Mouse (Mus musculus) ES-E14 (cell line): Measurements from ENCODE around the gene Ppia. TPM values are rescaled to one million over a fixed set of nuclear protein-coding genes. Genes with fewer than 3 reads are reported as not detected.
"Not testable (repeated sequence)": the region's sequence is repeated elsewhere in the genome, so short reads cannot be mapped to it uniquely, and the experiment has no call there.

Experiments used
- DNase-seq: peaks from one replicate; pipeline ENCODE4 v3.0.0-alpha.2; 2013; ENCODE audit warnings: low read depth, low spot score
- H3K27ac ChIP-seq: 2 replicates; pipeline ENCODE4 v1.5.1; 2012; ENCODE audit warnings: low read depth, mild to moderate bottlenecking, low read length, moderate library complexity, mixed read lengths; ENCODE audit not compliant: poor library complexity, insufficient read depth, severe bottlenecking
- H3K36me3 ChIP-seq: 2 replicates; pipeline ENCODE4 v1.6.1; 2012; ENCODE audit warnings: mild to moderate bottlenecking, low read length, moderate library complexity, mixed read lengths; ENCODE audit not compliant: control insufficient read depth, poor library complexity, insufficient read depth, severe bottlenecking
- H3K4me1 ChIP-seq, 2 experiments: fragments of 150-350 bp in 1 of 2; sonication (generic) in 1 of 2; 2 replicates each; pipeline ENCODE4 v1.6.1; 2012; ENCODE audit warnings: low read length in 2 of 2, mild to moderate bottlenecking in 1 of 2, mixed read lengths in 1 of 2; ENCODE audit not compliant: control insufficient read depth in 2 of 2, insufficient read depth in 2 of 2, poor library complexity in 1 of 2
- H3K4me3 ChIP-seq, 2 experiments: fragments of 150-350 bp in 1 of 2; sonication (generic) in 1 of 2; 2 replicates each; pipeline ENCODE4 v1.5.1; 2012; ENCODE audit warnings: low read length in 2 of 2, low read depth in 1 of 2, mild to moderate bottlenecking in 1 of 2, mixed read lengths in 1 of 2; ENCODE audit not compliant: insufficient read depth in 1 of 2, poor library complexity in 1 of 2, severe bottlenecking in 1 of 2
- H3K9ac ChIP-seq: 2 replicates; pipeline ENCODE4 v1.6.1; 2012; ENCODE audit warnings: low read depth, mild to moderate bottlenecking, low read length, mixed read lengths; ENCODE audit not compliant: poor library complexity, insufficient read depth, severe bottlenecking
- H3K9me3 ChIP-seq: fragments of 150-350 bp; sonication (generic); 2 replicates; pipeline ENCODE4 v1.6.1; 2012; ENCODE audit warnings: low read depth, mild to moderate bottlenecking, low read length; ENCODE audit not compliant: control insufficient read depth, insufficient read depth
- CHD2 ChIP-seq: IDR thresholded peaks from 2 replicates; pipeline ENCODE4 v1.6.1; 2014; ENCODE audit warnings: mild to moderate bottlenecking, low read depth, low read length, inconsistent platforms
- HCFC1 ChIP-seq: IDR thresholded peaks from 2 replicates; pipeline ENCODE4 v1.6.1; 2012; ENCODE audit warnings: low read length, inconsistent platforms, borderline replicate concordance; ENCODE audit not compliant: insufficient read depth
- MAFK ChIP-seq: IDR thresholded peaks from 2 replicates; pipeline ENCODE4 v1.6.1; 2014; ENCODE audit warnings: mild to moderate bottlenecking, low read depth, low read length, inconsistent platforms; ENCODE audit not compliant: insufficient read depth
- ZC3H11A ChIP-seq: IDR thresholded peaks from 2 replicates; pipeline ENCODE4 v1.6.1; 2012; ENCODE audit warnings: low read depth, mild to moderate bottlenecking, inconsistent platforms, low read length, borderline replicate concordance
- ZNF384 ChIP-seq: IDR thresholded peaks from 2 replicates; pipeline ENCODE4 v1.6.1; 2012; ENCODE audit warnings: low read depth, low read length, inconsistent platforms
- in situ Hi-C, 2 experiments: fragments of 600-800 bp; cut with MboI; formaldehyde crosslinking; loops; one replicate each; pipeline ENCODE4 v1.15.1; 2025; ENCODE audit warnings: low sequenced_read_pairs in 2 of 2, inconsistent platforms in 1 of 2; ENCODE audit not compliant: unreplicated experiment in 2 of 2
- total RNA-seq: library from RNA; depleted of rRNA; stranded (reverse); fragments of 300-350 nt; gene quantifications from 2 replicates; pipeline ENCODE4 v1.2.3, GENCODE M21; 2012; rRNA removed

Gene Ppia
- 4,715 and 6,168 TPM in 2 replicates for total RNA-seq

- TF ChIP-seq HCFC1 (no peak; the same call in 1 of the 2 replicates), ZNF384 (no peak), CHD2 (no peak), ZC3H11A (no peak), MAFK (no peak)
- peak within 1 kb of the TSS; percentile 97 for H3K9ac ChIP-seq
- in situ Hi-C loops, result no loop called here
- DNase-seq, result no peak
- H3K9me3 ChIP-seq, result no peaks in the 10 kb centered on the region
- H3K36me3 ChIP-seq, result peaks cover 19% of the 10 kb centered on the region
- H3K27ac ChIP-seq, result peak within 1 kb of the TSS; percentile 97
- H3K4me3 ChIP-seq, result peak within 1 kb of the TSS; percentile 86 to 96
- H3K4me1 ChIP-seq, result peaks cover 2 to 8% of the 10 kb centered on the region in 2 experiments; a peak in 2 of 4 replicates
Measured at GRCm38 (mm10) chr11:6414751-6415550, at the start of gene Ppia. Ppia (plus strand) TSS chr11:6415443.

- H3K9ac ChIP-seq, result peak overlapping the region; percentile 26; the same call in 1 of the 2 replicates
- H3K27ac ChIP-seq, result peak overlapping the region; percentile 96; the same call in 1 of the 2 replicates
- H3K4me3 ChIP-seq, result peak overlapping the region in 1 of 2 experiments; percentile 1; a peak in 1 of 4 replicates
- no peaks in the 10 kb centered on the region for H3K36me3 ChIP-seq
- no peaks in the 10 kb centered on the region for H3K9me3 ChIP-seq
- in situ Hi-C loops, result no loop called here
- DNase-seq, result peak; percentile 89
- TF ChIP-seq HCFC1 (0 out of 2 replicates have a peak, but pooled peaks have one; percentile 45), ZC3H11A (no peak), ZNF384 (no peak), MAFK (0 out of 2 replicates have a peak, but pooled peaks have one; percentile 3), CHD2 (no peak)
- peaks cover 10 to 14% of the 10 kb centered on the region in 2 experiments for H3K4me1 ChIP-seq
Measured at GRCm38 (mm10) chr11:6365885-6366284, 49.4 kb upstream of the Ppia start.

GRCm38 (mm10) chr11:6366434-6366833, 48.8 kb upstream of the Ppia start:
- H3K4me1 ChIP-seq, result peaks cover 10 to 18% of the 10 kb centered on the region in 2 experiments
- in situ Hi-C loops, result no loop called here
- peak overlapping the region; percentile 96 for H3K27ac ChIP-seq
- no peaks in the 10 kb centered on the region for H3K9me3 ChIP-seq
- H3K9ac ChIP-seq, result peak overlapping the region; percentile 26; the same call in 1 of the 2 replicates
- DNase-seq, result no peak
- H3K36me3 ChIP-seq, result no peaks in the 10 kb centered on the region
- TF ChIP-seq CHD2 (no peak), ZC3H11A (no peak), MAFK (no peak), ZNF384 (no peak), HCFC1 (no peak)
- no peak overlapping the region; a peak in 1 of 4 replicates for H3K4me3 ChIP-seq

- H3K27ac ChIP-seq, result peak overlapping the region; percentile 96
- H3K9me3 ChIP-seq, result no peaks in the 10 kb centered on the region
- in situ Hi-C loops, result no loop called here
- peaks cover 10 to 18% of the 10 kb centered on the region in 2 experiments for H3K4me1 ChIP-seq
- no peak for DNase-seq
- H3K36me3 ChIP-seq, result no peaks in the 10 kb centered on the region
- peak overlapping the region; percentile 26 for H3K9ac ChIP-seq
- H3K4me3 ChIP-seq, result peak overlapping the region in 1 of 2 experiments; percentile 31; a peak in 2 of 4 replicates
- TF ChIP-seq MAFK (no peak), CHD2 (0 out of 2 replicates have a peak, but pooled peaks have one; percentile 43), ZC3H11A (no peak), HCFC1 (no peak), ZNF384 (0 out of 2 replicates have a peak, but pooled peaks have one; percentile 18)
Measured at GRCm38 (mm10) chr11:6367156-6367555, 48.1 kb upstream of the Ppia start.

- Histone ChIP-seq H3K4me3 (peak overlapping the region in 1 of 2 experiments; percentile 31; a peak in 2 of 4 replicates), H3K27ac (peak overlapping the region; percentile 96), H3K4me1 (peaks cover 10 to 18% of the 10 kb centered on the region in 2 experiments), H3K9ac (peak overlapping the region; percentile 26)
- H3K36me3 ChIP-seq, H3K9me3 ChIP-seq, DNase-seq, in situ Hi-C loops: not testable (repeated sequence)
Measured at GRCm38 (mm10) chr11:6367986-6368385, 47.3 kb upstream of the Ppia start.
